Mouse (Mus musculus): ENCODE results near the gene Satb1. TPM values are rescaled to one million over a fixed set of nuclear protein-coding genes. Genes with fewer than 3 reads are reported as not detected.

Gene Satb1
- polyA plus RNA-seq, 1 experiment from 2014 or later = 16.1 TPM

- H3K4me3 ChIP-seq = peak overlapping the region; percentile 21; the same call in 1 of the 2 replicates
- H3K9me3 ChIP-seq = no peaks in the 10 kb centered on the region; the same call in 1 of the 2 replicates
- peak overlapping the region; percentile 62 for H3K4me2 ChIP-seq (replicated peaks)
- WGBS = 36% methylated on average over 17 of the region's 17 CpGs
- H3K4me1 ChIP-seq = peaks cover 23% of the 10 kb centered on the region
- ATAC-seq (ENCODE audit: low FRiP score, low read depth) = no peak
- H3K27me3 ChIP-seq = peaks cover 26% of the 10 kb centered on the region
- H3K36me3 ChIP-seq = no peaks in the 10 kb centered on the region; the same call in 1 of the 2 replicates
- H3K9ac ChIP-seq = no peak overlapping the region
- no peak overlapping the region for H3K27ac ChIP-seq
These were observed 72.0 kb downstream of the Satb1 start for GRCm38 (mm10) chr17:51760997-51761655.

- Histone ChIP-seq H3K4me3 (peak overlapping the region; percentile 21), H3K36me3 (no peaks in the 10 kb centered on the region; the same call in 1 of the 2 replicates), H3K9ac (no peak overlapping the region), H3K27me3 (peaks cover 26% of the 10 kb centered on the region), H3K27ac (no peak overlapping the region), H3K4me1 (peaks cover 23% of the 10 kb centered on the region), H3K9me3 (no peaks in the 10 kb centered on the region; the same call in 1 of the 2 replicates), H3K4me2 (replicated peaks) (peak overlapping the region; percentile 62)
- 12% methylated on average over 17 of the region's 17 CpGs for WGBS
- ATAC-seq (ENCODE audit: low FRiP score, low read depth) = peak; percentile 48; the same call in 1 of the 2 replicates
These were observed 72.7 kb downstream of the Satb1 start for GRCm38 (mm10) chr17:51760251-51760887.

GRCm38 (mm10) chr17:51759509-51759908 lies 73.6 kb downstream of the Satb1 start:
- Histone ChIP-seq H3K27me3 (peaks cover 26% of the 10 kb centered on the region), H3K27ac (no peak overlapping the region), H3K4me3 (no peak overlapping the region), H3K9ac (no peak overlapping the region), H3K36me3 (no peaks in the 10 kb centered on the region; the same call in 1 of the 2 replicates), H3K9me3 (no peaks in the 10 kb centered on the region; the same call in 1 of the 2 replicates), H3K4me2 (replicated peaks) (no peak overlapping the region), H3K4me1 (peaks cover 23% of the 10 kb centered on the region)
- ATAC-seq (ENCODE audit: low FRiP score, low read depth) = no peak
- 43% methylated on average over 4 of the region's 4 CpGs for WGBS

- Histone ChIP-seq H3K9me3 (no peaks in the 10 kb centered on the region), H3K4me3 (no peak overlapping the region), H3K4me2 (replicated peaks) (no peak overlapping the region), H3K27ac (no peak overlapping the region), H3K9ac (no peak overlapping the region), H3K27me3 (no peaks in the 10 kb centered on the region), H3K4me1 (no peaks in the 10 kb centered on the region), H3K36me3 (no peaks in the 10 kb centered on the region)
- no peak for ATAC-seq (ENCODE audit: low FRiP score, low read depth)
- 86% methylated on average over 4 of the region's 4 CpGs for WGBS
These were observed 80.9 kb downstream of the Satb1 start for GRCm38 (mm10) chr17:51752142-51752541.

GRCm38 (mm10) chr17:51747204-51747603 lies 85.9 kb downstream of the Satb1 start:
- Histone ChIP-seq H3K4me3 (no peak overlapping the region), H3K9me3 (no peaks in the 10 kb centered on the region), H3K9ac (no peak overlapping the region), H3K27me3 (0 out of 2 replicates have a peak, but pooled peaks cover 3% of the 10 kb centered on the region), H3K4me1 (peaks cover 17% of the 10 kb centered on the region), H3K4me2 (replicated peaks) (no peak overlapping the region), H3K36me3 (no peaks in the 10 kb centered on the region), H3K27ac (no peak overlapping the region)
- WGBS = 80% methylated on average over 9 of the region's 9 CpGs
- ATAC-seq (ENCODE audit: low FRiP score, low read depth) = no peak

GRCm38 (mm10) chr17:51742502-51742901 lies 90.6 kb downstream of the Satb1 start:
- 0 out of 2 replicates have a peak, but pooled peaks cover 3% of the 10 kb centered on the region for H3K27me3 ChIP-seq
- WGBS = 76% methylated on average over 10 of the region's 10 CpGs
- no peak overlapping the region for H3K4me2 ChIP-seq (replicated peaks)
- no peak overlapping the region for H3K4me3 ChIP-seq
- no peak for ATAC-seq (ENCODE audit: low FRiP score, low read depth)
- H3K9me3 ChIP-seq = no peaks in the 10 kb centered on the region
- H3K36me3 ChIP-seq = peaks cover 8% of the 10 kb centered on the region
- H3K4me1 ChIP-seq = peaks cover 31% of the 10 kb centered on the region
- no peak overlapping the region for H3K9ac ChIP-seq
- H3K27ac ChIP-seq = no peak overlapping the region

GRCm38 (mm10) chr17:51741126-51741525 lies 92.0 kb downstream of the Satb1 start:
- Histone ChIP-seq H3K4me1 (peaks cover 31% of the 10 kb centered on the region), H3K4me3 (no peak overlapping the region), H3K27ac (no peak overlapping the region), H3K36me3 (peaks cover 8% of the 10 kb centered on the region), H3K27me3 (0 out of 2 replicates have a peak, but pooled peaks cover 3% of the 10 kb centered on the region), H3K4me2 (replicated peaks) (no peak overlapping the region), H3K9me3 (no peaks in the 10 kb centered on the region), H3K9ac (no peak overlapping the region)
- WGBS = 82% methylated on average over 10 of the region's 10 CpGs
- no peak for ATAC-seq (ENCODE audit: low FRiP score, low read depth)

GRCm38 (mm10) chr17:51740246-51740645 lies 92.8 kb downstream of the Satb1 start:
- no peak for ATAC-seq (ENCODE audit: low FRiP score, low read depth)
- Histone ChIP-seq H3K4me1 (peaks cover 27% of the 10 kb centered on the region), H3K9ac (no peak overlapping the region), H3K4me2 (replicated peaks) (no peak overlapping the region), H3K9me3 (no peaks in the 10 kb centered on the region), H3K4me3 (no peak overlapping the region), H3K27me3 (0 out of 2 replicates have a peak, but pooled peaks cover 3% of the 10 kb centered on the region), H3K27ac (no peak overlapping the region), H3K36me3 (peaks cover 8% of the 10 kb centered on the region)
- 85% methylated on average over 15 of the region's 15 CpGs for WGBS

GRCm38 (mm10) chr17:51724486-51724885 lies 108.6 kb downstream of the Satb1 start:
- 85% methylated on average over 2 of the region's 2 CpGs for WGBS
- no peak overlapping the region for H3K4me3 ChIP-seq

GRCm38 (mm10) chr17:51695711-51696110 lies 137.4 kb downstream of the Satb1 start:
- Histone ChIP-seq H3K4me2 (replicated peaks) (no peak overlapping the region), H3K36me3 (no peaks in the 10 kb centered on the region), H3K4me1 (no peaks in the 10 kb centered on the region), H3K9ac (no peak overlapping the region), H3K27ac (no peak overlapping the region), H3K27me3 (no peaks in the 10 kb centered on the region), H3K4me3 (no peak overlapping the region), H3K9me3 (no peaks in the 10 kb centered on the region)
- ATAC-seq (ENCODE audit: low FRiP score, low read depth) = no peak
- 78% methylated on average over 6 of the region's 6 CpGs for WGBS

More at GRCm38 (mm10) chr17:51724486-51724885, 108.6 kb downstream of the Satb1 start:
- ATAC-seq (ENCODE audit: low FRiP score, low read depth) = no peak
- Histone ChIP-seq H3K9me3 (no peaks in the 10 kb centered on the region), H3K27ac (no peak overlapping the region), H3K4me1 (no peaks in the 10 kb centered on the region), H3K36me3 (no peaks in the 10 kb centered on the region), H3K27me3 (no peaks in the 10 kb centered on the region), H3K4me2 (replicated peaks) (no peak overlapping the region), H3K9ac (no peak overlapping the region)

GRCm38 (mm10) chr17:51695271-51695670 lies 137.8 kb downstream of the Satb1 start:
- WGBS = 81% methylated on average over 2 of the region's 2 CpGs
- no peak overlapping the region for H3K4me3 ChIP-seq
- no peak overlapping the region for H3K4me2 ChIP-seq (replicated peaks)
- H3K4me1 ChIP-seq = no peaks in the 10 kb centered on the region
- no peak overlapping the region for H3K9ac ChIP-seq
- H3K27me3 ChIP-seq = no peaks in the 10 kb centered on the region
- no peaks in the 10 kb centered on the region for H3K36me3 ChIP-seq
- no peak for ATAC-seq (ENCODE audit: low FRiP score, low read depth)
- H3K9me3 ChIP-seq = no peaks in the 10 kb centered on the region
- H3K27ac ChIP-seq = no peak overlapping the region

- 17% methylated on average over 2 of the region's 2 CpGs for WGBS
- Histone ChIP-seq H3K4me3 (no peak overlapping the region), H3K36me3 (no peaks in the 10 kb centered on the region), H3K9ac (no peak overlapping the region), H3K4me2 (replicated peaks) (no peak overlapping the region), H3K27ac (no peak overlapping the region), H3K27me3 (no peaks in the 10 kb centered on the region), H3K9me3 (no peaks in the 10 kb centered on the region), H3K4me1 (no peaks in the 10 kb centered on the region)
- ATAC-seq (ENCODE audit: low FRiP score, low read depth) = no peak
These were observed 142.6 kb downstream of the Satb1 start for GRCm38 (mm10) chr17:51690526-51690925.
